Mouse (Mus musculus) kidney, adult 2 months (tissue): ENCODE results near the gene Pde4d.

Source experiments
- CTCF ChIP-seq: fragments of 200-500 bp; conservative IDR thresholded peaks from 2 replicates; pipeline ENCODE4 v1.5.1; 2011; ENCODE audit warnings: low read depth, mild to moderate bottlenecking, control low read depth, low read length, moderate library complexity, mixed read lengths; ENCODE audit not compliant: insufficient read depth, insufficient read length
- POLR2A ChIP-seq: fragments of 200-500 bp; IDR thresholded peaks from one replicate; pipeline ENCODE4 v1.6.1; 2011; ENCODE audit warnings: low read depth, low read length, control low read depth

DNA sequence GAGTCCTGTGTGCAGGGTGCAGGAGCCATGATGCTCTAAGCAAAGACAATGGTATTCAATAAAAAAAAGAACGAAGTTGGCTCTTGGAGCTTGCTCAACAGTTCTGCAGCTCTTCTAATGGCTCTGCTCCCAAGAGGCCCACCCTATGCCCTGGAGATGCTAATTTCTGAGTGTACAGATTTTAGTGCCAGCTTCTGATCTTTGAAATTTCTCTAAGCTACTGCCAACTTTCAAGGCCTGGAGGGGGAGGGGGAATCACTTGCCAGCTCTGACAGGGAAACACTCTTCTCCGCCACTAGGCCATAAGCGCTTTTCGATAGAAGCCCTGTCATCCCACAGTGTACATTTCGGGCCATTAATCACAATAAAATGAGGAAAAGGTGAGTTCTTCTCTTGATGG lies 830.7 kb downstream of the Pde4d start:
- TF ChIP-seq CTCF (no peak), POLR2A (no peak)
